Mouse (Mus musculus) ES-E14 (cell line): ENCODE results near the gene Tfap2e. TPM values are rescaled to one million over a fixed set of nuclear protein-coding genes. Genes with fewer than 3 reads are reported as not detected.

Source experiments
- DNase-seq: peaks from one replicate; pipeline ENCODE4 v3.0.0-alpha.2; 2013; ENCODE audit warnings: low read depth, low spot score
- H3K27ac ChIP-seq: 2 replicates; pipeline ENCODE4 v1.5.1; 2012; ENCODE audit warnings: low read depth, mild to moderate bottlenecking, low read length, moderate library complexity, mixed read lengths; ENCODE audit not compliant: poor library complexity, insufficient read depth, severe bottlenecking
- H3K36me3 ChIP-seq: 2 replicates; pipeline ENCODE4 v1.6.1; 2012; ENCODE audit warnings: mild to moderate bottlenecking, low read length, moderate library complexity, mixed read lengths; ENCODE audit not compliant: control insufficient read depth, poor library complexity, insufficient read depth, severe bottlenecking
- H3K4me1 ChIP-seq, 2 experiments: fragments of 150-350 bp in 1 of 2; sonication (generic) in 1 of 2; 2 replicates each; pipeline ENCODE4 v1.6.1; 2012; ENCODE audit warnings: low read length in 2 of 2, mild to moderate bottlenecking in 1 of 2, mixed read lengths in 1 of 2; ENCODE audit not compliant: control insufficient read depth in 2 of 2, insufficient read depth in 2 of 2, poor library complexity in 1 of 2
- H3K4me3 ChIP-seq, 2 experiments: fragments of 150-350 bp in 1 of 2; sonication (generic) in 1 of 2; 2 replicates each; pipeline ENCODE4 v1.5.1; 2012; ENCODE audit warnings: low read length in 2 of 2, low read depth in 1 of 2, mild to moderate bottlenecking in 1 of 2, mixed read lengths in 1 of 2; ENCODE audit not compliant: insufficient read depth in 1 of 2, poor library complexity in 1 of 2, severe bottlenecking in 1 of 2
- H3K9ac ChIP-seq: 2 replicates; pipeline ENCODE4 v1.6.1; 2012; ENCODE audit warnings: low read depth, mild to moderate bottlenecking, low read length, mixed read lengths; ENCODE audit not compliant: poor library complexity, insufficient read depth, severe bottlenecking
- H3K9me3 ChIP-seq: fragments of 150-350 bp; sonication (generic); 2 replicates; pipeline ENCODE4 v1.6.1; 2012; ENCODE audit warnings: low read depth, mild to moderate bottlenecking, low read length; ENCODE audit not compliant: control insufficient read depth, insufficient read depth
- CHD2 ChIP-seq: IDR thresholded peaks from 2 replicates; pipeline ENCODE4 v1.6.1; 2014; ENCODE audit warnings: mild to moderate bottlenecking, low read depth, low read length, inconsistent platforms
- HCFC1 ChIP-seq: IDR thresholded peaks from 2 replicates; pipeline ENCODE4 v1.6.1; 2012; ENCODE audit warnings: low read length, inconsistent platforms, borderline replicate concordance; ENCODE audit not compliant: insufficient read depth
- MAFK ChIP-seq: IDR thresholded peaks from 2 replicates; pipeline ENCODE4 v1.6.1; 2014; ENCODE audit warnings: mild to moderate bottlenecking, low read depth, low read length, inconsistent platforms; ENCODE audit not compliant: insufficient read depth
- ZC3H11A ChIP-seq: IDR thresholded peaks from 2 replicates; pipeline ENCODE4 v1.6.1; 2012; ENCODE audit warnings: low read depth, mild to moderate bottlenecking, inconsistent platforms, low read length, borderline replicate concordance
- ZNF384 ChIP-seq: IDR thresholded peaks from 2 replicates; pipeline ENCODE4 v1.6.1; 2012; ENCODE audit warnings: low read depth, low read length, inconsistent platforms
- in situ Hi-C, 2 experiments: fragments of 600-800 bp; cut with MboI; formaldehyde crosslinking; loops; one replicate each; pipeline ENCODE4 v1.15.1; 2025; ENCODE audit warnings: low sequenced_read_pairs in 2 of 2, inconsistent platforms in 1 of 2; ENCODE audit not compliant: unreplicated experiment in 2 of 2
- total RNA-seq: library from RNA; depleted of rRNA; stranded (reverse); fragments of 300-350 nt; gene quantifications from 2 replicates; pipeline ENCODE4 v1.2.3, GENCODE M21; 2012

Gene Tfap2e
- total RNA-seq, 1 experiment = 0.49 TPM

DNA sequence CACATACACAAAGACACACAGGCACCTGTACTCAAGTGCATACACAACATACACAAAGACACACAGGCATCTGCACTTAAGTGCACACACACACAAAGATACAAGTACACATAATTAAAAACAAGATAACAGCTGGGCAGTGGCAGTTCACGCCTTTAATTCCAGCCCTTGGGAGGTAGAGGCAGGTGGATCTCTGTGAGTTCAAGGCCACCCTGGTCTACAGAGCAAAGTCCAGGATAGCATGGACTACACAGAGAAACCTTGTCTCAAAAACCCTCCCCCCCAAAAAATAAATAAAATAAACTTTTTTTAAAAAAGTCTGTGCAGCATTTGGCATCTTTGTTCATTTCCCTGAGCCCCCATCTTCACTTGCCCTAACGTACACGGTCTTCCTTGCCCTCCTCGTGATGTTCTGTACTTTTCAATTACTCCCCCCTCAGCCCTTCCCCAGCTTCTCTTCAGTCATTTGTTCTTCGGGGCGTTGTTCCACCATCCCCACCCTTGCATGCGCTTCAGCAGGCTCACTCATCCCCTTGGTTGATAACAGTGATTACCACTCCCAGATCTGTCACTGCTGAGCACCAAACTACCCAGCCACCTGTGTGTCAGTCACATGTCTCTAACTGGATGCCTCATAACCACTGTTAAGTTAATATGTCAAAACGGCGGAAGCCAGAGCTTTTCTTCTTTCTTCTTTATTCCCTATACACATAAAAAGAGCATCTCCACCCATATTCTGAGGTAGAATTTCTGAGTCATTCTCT lies 33.9 kb upstream of the Tfap2e start:
- Histone ChIP-seq H3K27ac (no peak overlapping the region), H3K36me3 (no peaks in the 10 kb centered on the region), H3K9ac (no peak overlapping the region), H3K4me1 (no peaks in the 10 kb centered on the region), H3K4me3 (no peak overlapping the region), H3K9me3 (no peaks in the 10 kb centered on the region)
- no peak for DNase-seq
- in situ Hi-C loops = no loop called here
- no peak for TF ChIP-seq CHD2
- TF ChIP-seq HCFC1 = no peak
- TF ChIP-seq ZNF384 = no peak
- TF ChIP-seq ZC3H11A = no peak
- TF ChIP-seq MAFK = no peak

DNA sequence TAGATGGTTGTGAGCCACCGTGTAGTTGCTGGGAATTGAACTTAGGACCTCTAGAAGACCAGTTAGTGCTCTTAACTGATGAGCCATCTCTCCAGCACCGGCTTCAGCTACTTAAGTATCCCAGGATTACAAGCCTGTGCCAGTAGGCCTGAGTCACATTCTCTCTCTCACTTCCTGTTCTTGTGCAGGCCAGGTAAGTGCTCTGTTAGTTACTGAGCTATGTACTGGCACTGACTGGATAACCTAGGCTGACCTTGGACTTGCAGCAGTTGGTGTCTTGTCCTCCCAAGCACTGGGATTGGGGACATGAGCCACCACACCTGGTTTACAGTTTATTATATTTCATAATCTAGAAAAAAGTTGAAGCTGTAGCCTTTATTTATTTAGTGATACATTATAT lies 27.4 kb upstream of the Tfap2e start:
- H3K4me3 ChIP-seq = no peak overlapping the region
- no peak for DNase-seq
- in situ Hi-C loops = no loop called here
- no peaks in the 10 kb centered on the region for H3K4me1 ChIP-seq
- H3K9me3 ChIP-seq = no peaks in the 10 kb centered on the region
- H3K36me3 ChIP-seq = no peaks in the 10 kb centered on the region
- no peak overlapping the region for H3K9ac ChIP-seq
- TF ChIP-seq MAFK (no peak), HCFC1 (no peak)
- no peak overlapping the region for H3K27ac ChIP-seq

DNA sequence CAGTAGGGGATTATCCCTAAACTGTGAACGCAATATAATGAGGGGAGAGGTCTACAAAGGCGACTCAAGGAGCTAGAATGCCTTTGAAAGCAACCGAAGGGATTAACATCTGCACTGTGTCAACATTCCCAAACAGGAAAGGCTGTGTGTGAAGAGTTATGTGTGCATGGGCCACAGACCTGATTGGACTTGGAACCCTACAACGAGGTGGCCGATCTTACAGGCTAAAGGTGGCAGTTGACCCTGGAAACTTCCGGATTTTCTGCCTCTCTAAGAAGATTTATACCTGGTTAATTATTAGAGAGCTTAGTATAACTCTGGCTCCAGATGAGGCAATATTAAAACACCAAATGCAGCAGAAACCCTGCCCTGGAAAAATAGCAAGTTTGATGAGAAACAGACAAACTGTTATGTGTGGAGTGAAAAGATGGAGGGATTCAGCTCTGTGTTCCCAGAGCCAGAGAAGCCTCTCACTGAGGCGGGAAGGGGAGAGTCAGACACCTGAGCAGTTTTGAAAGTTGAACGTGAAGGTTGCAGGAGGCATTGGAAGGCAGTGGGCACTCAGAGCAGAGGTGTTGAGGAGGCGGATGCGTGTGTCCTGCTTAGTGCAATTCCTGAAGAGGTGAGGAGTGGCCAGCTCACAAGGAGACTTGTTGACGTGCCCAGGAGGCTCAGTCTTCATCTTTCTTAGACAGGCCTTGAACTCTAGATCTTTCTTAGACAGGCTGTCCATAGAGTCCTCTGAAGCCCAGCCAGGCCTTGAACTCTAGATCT lies 26.7 kb upstream of the Tfap2e start:
- H3K9ac ChIP-seq = no peak overlapping the region
- TF ChIP-seq HCFC1 = no peak
- no peak for TF ChIP-seq ZNF384
- no peak for TF ChIP-seq ZC3H11A
- TF ChIP-seq MAFK = no peak
- TF ChIP-seq CHD2 = no peak
- no peaks in the 10 kb centered on the region for H3K4me1 ChIP-seq
- H3K27ac ChIP-seq = no peak overlapping the region
- no peak overlapping the region for H3K4me3 ChIP-seq
- in situ Hi-C loops = no loop called here
- no peaks in the 10 kb centered on the region for H3K9me3 ChIP-seq
- DNase-seq = no peak
- H3K36me3 ChIP-seq = no peaks in the 10 kb centered on the region

DNA sequence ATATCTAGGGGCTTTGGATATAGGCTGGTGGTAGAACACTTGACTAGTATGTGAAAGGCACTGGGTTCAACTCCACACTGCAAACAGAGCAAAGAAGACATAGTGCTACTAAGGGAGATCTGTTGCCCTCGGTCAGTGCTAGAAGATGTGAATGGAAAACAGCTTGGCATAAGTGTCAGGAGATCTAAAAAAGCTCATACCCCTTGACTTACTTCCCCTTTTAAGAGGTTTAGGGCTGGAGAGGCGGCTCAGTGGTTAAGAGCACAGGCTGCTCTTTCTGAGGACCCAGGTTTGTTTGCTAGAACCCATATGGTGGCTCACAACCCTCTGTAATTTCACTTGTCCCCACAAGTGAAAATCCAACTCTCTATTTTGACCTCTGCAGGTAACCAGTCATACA lies 23.4 kb upstream of the Tfap2e start:
- no peaks in the 10 kb centered on the region for H3K4me1 ChIP-seq
- in situ Hi-C loops = no loop called here
- H3K27ac ChIP-seq = no peak overlapping the region
- no peak overlapping the region for H3K9ac ChIP-seq
- no peaks in the 10 kb centered on the region for H3K9me3 ChIP-seq
- TF ChIP-seq ZNF384 (no peak), MAFK (no peak), CHD2 (no peak), ZC3H11A (no peak), HCFC1 (no peak)
- no peak for DNase-seq
- H3K36me3 ChIP-seq = no peaks in the 10 kb centered on the region
- H3K4me3 ChIP-seq = no peak overlapping the region
